20 mouse cellular contexts compared by ENCODE assay signal in the genomic region with DNA sequence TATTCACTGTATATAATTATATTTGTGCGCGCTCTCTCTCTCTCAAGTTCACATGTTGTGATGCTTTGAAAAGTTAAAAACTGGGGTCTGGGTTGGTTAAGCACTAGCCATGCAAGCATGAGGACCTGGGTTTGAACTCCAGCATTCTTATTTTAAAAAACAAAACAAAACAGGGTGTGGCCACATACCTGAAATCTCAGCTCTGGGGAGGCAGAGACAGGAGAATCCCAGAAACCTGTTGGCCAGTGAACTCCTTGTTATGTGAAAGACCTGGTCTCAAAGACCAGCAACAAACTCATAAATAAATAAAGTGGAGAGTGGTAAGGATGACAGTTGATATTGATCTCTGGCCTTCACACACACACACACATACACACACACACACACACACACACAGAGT. TPM values are rescaled to one million over a fixed set of nuclear protein-coding genes. Genes with fewer than 3 reads are reported as not detected.
"Had no signal": no experiment of that assay in that cellular context is flagged by ENCODE, and none has a peak within 500 bp of the region (broad histone marks: within the 10 kb centered on the region; RNA-seq: fewer than 3 reads in every experiment).

No protein-coding gene starts in this region.

- H3K9ac ChIP-seq: liver, postnatal 0 days; lung, embryonic 15.5 days; midbrain, embryonic 13.5 days; midbrain, embryonic 15.5 days; neural tube, embryonic 12.5 days had no signal

- H3K27me3 ChIP-seq: lung, embryonic 15.5 days; midbrain, embryonic 13.5 days; midbrain, embryonic 15.5 days; neural tube, embryonic 12.5 days had no signal

- H3K9me3 ChIP-seq: lung, embryonic 15.5 days; midbrain, embryonic 13.5 days; midbrain, embryonic 15.5 days; neural tube, embryonic 12.5 days had no signal

- H3K36me3 ChIP-seq: lung, embryonic 15.5 days; midbrain, embryonic 13.5 days; midbrain, embryonic 15.5 days; neural tube, embryonic 12.5 days had no signal

- H3K4me1 ChIP-seq: lung, embryonic 15.5 days had no signal

- DNase-seq: liver, postnatal 0 days; lung, adult 2 months; lung, postnatal 14 days; lung, postnatal 36 days; retina, postnatal 1 day; right cerebral cortex, adult 18-20 months; right cerebral cortex, postnatal 25 days; right cerebral cortex, postnatal 4 days; spleen, adult 18-20 months; thymus, adult 2 months; thymus, postnatal 36 days had no signal

- H3K4me2 ChIP-seq: lung, embryonic 15.5 days; midbrain, embryonic 11.5 days; midbrain, embryonic 13.5 days; midbrain, embryonic 15.5 days; neural tube, embryonic 12.5 days had no signal

- ATAC-seq: liver, postnatal 0 days; lung, postnatal 0 days; midbrain, embryonic 13.5 days; midbrain, embryonic 15.5 days had no signal

- H3K4me3 ChIP-seq: lung, embryonic 15.5 days; megakaryocyte, embryonic 14.5 days; midbrain, embryonic 13.5 days; midbrain, embryonic 15.5 days; neural tube, embryonic 12.5 days had no signal

- H3K27ac ChIP-seq: lung, embryonic 15.5 days; macrophage; midbrain, embryonic 13.5 days; midbrain, embryonic 15.5 days; neural tube, embryonic 12.5 days had no signal

RNA-seq across cellular contexts. Expression of a gene that starts 5.4 kb away (rescaled TPM):
- total RNA-seq: monocyte, adult 5-6 weeks had no signal
